Mouse (Mus musculus): ENCODE results near the gene Mindy1.
"Not testable (repeated sequence)": the region's sequence is repeated elsewhere in the genome, so short reads cannot be mapped to it uniquely, and the experiment has no call there.

Mindy1 gene

GRCm38 (mm10) chr3:95324454-95325144 is 43.5 kb downstream of the Mindy1 start:
- DNase-seq = no peak

- DNase-seq = no peak
These were observed 47.8 kb downstream of the Mindy1 start for GRCm38 (mm10) chr3:95328803-95329404.

- DNase-seq = no peak
These were observed 50.4 kb downstream of the Mindy1 start for GRCm38 (mm10) chr3:95331528-95331927.

GRCm38 (mm10) chr3:95337345-95337744 is 56.2 kb downstream of the Mindy1 start:
- no peak for DNase-seq

- DNase-seq = no peak
These were observed 57.1 kb downstream of the Mindy1 start for GRCm38 (mm10) chr3:95338251-95338650.

- not testable (repeated sequence) for DNase-seq
These were observed 62.3 kb downstream of the Mindy1 start for GRCm38 (mm10) chr3:95343356-95344000.

Data from kidney, adult 11 months (tissue).